Mouse (Mus musculus) R1 (cell line): ENCODE results near the gene Upb1.
"Not testable (repeated sequence)": the region's sequence is repeated elsewhere in the genome, so short reads cannot be mapped to it uniquely, and the experiment has no call there.

Source experiments
- DNase-seq: peaks from one replicate; pipeline ENCODE4 v3.0.0-alpha.2; 2018; ENCODE audit warnings: low read depth, low spot score

Upb1 gene

DNA sequence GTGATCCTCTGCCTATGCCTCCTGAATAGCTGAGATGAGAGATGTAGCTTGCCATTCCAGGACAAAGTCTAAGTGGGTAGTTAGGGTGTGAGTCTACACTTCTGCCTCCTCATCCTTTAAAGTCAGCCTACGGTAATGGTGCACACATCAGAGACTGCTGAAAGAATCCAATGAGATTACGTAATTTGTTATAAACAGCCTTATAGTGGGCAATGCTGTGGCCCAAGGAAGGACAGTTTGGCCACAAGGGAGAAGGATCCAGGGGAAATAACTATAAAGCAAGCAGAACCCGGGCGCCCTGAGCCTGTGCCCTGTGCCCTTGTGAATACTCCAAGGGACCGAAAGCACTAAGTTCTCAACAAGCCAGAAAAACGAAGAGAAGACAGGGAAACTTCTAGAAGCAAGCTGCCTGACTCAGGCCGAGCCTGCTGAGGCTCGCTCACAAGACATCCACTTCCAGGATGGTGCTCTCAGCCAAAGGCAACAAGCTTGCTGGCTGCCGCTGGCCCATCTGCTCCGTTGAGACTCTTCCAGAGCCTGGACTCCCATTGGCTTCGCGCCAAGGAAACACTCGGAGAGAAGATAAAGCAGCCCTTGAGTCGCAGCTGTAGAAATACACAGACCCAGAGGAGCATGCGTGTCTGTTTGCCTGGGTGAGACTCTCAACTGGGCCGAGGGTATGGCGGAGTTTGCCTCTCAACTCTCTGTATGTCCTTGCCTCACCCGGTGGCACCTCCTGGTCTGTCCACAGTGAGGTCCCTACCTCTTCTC, 55.3 kb downstream of the Upb1 start:
- DNase-seq: not testable (repeated sequence)

DNA sequence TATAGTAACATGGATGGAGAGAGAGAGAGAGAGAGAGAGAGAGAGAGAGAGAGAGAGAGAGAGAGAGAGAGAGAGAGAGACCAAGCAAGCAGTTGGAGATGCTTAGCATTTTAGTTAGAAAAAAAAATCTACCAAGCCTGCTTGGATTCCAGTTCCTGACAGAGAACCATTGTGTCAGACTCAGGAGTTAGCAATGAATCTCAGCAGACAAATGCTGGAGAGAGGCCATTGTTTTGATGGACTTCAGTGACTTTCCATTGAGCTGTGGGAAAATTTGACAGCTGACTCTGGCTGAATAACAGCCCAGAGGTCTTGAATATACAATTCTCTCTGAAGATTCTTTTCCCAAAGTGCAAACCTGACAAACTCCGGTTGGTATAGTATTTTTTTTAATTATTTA, 56.9 kb downstream of the Upb1 start:
- DNase-seq: no peak

DNA sequence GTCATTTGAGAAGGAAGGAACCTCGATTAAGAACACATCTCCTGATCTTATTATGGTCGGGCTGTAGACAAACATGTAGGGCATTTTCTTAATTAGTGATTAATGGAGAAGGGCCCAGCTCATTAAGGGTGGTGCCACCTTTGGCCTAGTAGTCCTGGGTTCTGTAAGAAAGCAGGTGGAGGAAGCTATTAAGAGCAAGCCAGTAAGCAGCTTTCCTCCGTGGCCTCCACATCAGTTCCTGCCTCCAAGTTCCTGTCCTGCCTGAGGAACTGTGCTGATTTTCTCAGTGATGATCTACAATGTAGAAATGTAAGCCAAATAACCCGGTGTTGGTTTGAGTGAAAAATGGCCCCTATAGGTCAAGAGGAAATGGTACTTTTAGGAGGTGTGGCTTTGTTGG, 57.4 kb downstream of the Upb1 start:
- DNase-seq: no peak

- DNase-seq: no peak
Measured at GRCm38 (mm10) chr10:75462728-75463127, 61.8 kb downstream of the Upb1 start.

GRCm38 (mm10) chr10:75465781-75466550, 65.1 kb downstream of the Upb1 start:
- no peak for DNase-seq

DNA sequence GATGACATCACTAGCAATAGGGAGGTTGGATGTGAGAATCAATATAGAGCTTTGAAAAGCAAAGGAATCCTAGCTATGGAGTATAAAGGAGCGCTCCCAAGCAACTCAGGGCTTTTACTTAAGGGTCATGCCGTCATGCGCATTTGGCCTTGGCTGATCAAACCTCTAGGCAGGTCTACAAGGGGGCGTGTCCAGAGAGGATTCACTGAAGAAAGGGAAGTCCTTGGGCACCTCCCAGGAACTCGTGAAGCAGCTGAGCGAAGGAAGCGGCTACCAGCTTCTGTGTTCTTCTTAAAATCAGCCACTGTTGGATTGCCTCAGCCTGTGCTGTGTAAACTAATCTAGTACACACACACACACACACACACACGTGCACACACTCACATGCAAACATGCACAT, 72.5 kb downstream of the Upb1 start:
- DNase-seq: peak; percentile 53

DNA sequence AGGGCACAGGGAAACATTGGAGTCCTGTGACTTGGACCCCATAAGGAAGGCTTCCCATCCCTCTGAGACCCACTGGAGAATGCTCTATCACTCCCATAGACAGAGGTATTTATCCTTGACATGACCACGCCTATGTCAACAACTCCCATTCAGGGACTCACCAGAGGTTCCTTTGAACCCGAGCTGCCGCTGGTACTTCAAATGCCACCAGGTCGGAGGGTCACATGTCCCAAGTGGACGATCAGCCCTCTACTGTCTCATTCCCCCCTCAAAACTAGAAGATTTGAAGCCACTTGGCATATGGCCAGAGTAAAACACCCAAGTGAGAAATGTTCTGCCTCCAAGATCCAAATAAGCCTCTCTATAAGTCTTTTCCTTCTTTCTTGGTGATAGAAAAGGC, 73.7 kb downstream of the Upb1 start:
- no peak for DNase-seq

DNA sequence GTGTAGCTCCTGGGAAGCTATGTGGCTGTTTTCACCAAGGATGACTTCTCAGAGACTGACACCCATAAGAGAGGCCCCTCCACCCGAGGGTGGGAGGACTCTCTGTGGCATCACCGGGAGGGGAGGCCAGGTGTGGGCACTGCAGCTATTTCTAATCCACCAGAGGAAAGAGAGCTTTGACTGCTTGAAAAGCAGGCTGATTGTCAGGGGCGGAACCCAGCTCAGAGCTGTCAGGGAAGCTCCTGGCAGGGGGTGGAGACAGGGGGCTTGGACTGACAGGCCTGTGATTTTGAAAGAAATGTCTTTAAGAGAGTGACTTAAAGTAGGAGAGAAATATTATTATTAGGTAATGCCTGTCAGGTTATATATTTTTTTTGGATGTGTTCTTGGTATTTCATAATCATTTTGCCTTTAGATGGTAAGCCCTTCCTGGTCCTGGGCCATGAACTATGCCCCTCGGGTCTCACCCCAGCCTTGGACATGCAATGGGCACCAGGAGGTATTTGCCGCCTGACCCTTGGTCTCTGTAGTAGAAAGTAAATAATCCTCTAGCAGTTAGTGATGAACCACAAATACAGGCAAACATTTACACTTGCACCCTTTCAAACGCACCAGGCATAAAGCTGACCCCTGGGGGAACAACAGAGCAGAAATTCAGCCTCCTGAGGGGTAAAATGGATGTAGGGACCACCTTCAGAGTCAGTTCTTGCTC, 74.4 kb downstream of the Upb1 start:
- not testable (repeated sequence) for DNase-seq

DNA sequence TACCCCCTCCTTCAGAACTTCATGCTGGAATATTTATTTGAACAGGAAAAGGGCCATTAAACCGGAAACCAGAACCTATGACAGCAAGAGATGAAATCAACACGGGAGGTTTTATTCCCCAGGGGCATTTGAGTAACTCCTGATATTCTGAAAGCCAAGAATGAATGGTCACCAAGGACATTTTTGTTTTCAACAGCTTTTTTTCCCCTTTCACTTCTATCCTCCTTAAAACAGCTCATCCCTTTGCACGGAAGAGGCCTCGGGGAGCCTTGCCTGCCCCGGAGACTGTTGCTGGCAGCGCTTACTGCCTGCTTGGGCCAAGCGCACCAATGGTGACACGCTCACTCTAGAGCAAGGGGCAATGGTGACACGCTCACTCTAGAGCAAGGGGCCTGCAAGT, 76.1 kb downstream of the Upb1 start:
- no peak for DNase-seq

GRCm38 (mm10) chr10:75479955-75480354, 79.0 kb downstream of the Upb1 start:
- no peak for DNase-seq

- DNase-seq: no peak
Measured at GRCm38 (mm10) chr10:75481703-75482102, 80.8 kb downstream of the Upb1 start.

DNA sequence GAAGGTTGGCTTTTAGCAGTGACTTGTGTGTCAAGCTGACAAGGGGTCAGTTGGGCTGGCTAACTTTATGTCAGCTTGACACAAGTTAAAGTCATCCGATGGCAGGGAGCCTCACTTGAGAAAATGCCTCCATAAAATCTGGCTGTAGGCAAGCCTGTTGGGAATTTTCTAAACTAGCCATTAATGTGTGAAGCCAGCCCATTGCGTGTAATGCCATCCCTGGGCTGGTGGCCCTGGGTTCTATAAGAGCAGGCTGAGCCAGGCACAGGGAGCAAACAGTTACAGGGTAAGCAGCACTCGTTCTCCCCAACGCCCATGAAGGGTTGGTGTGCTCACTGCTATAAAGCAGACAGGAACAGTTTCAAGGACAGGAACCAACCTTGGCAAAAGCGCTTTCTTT, 81.4 kb downstream of the Upb1 start:
- DNase-seq: no peak

- no peak for DNase-seq
Measured at GRCm38 (mm10) chr10:75482919-75483483, 82.1 kb downstream of the Upb1 start.

DNA sequence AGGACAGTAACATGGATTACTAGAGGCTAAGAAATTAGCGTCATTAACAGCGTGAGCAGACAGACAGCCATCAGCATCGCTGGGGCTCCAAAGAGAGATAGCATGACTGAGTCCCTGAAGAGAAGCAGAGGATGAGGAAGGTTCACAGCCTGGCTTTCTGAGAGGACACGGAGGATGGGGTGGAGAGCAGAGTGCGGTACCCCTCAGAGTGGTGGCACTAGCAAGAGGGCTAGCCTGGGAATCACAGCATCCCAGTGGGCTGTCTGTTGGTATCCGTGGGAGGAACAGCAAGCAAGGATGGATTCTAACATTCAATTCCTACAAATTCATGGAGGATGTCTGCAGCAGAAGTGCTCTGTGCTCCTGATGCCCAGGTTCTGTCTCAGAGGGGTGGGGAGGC, 83.2 kb downstream of the Upb1 start:
- no peak for DNase-seq

GRCm38 (mm10) chr10:75484767-75485166, 83.9 kb downstream of the Upb1 start:
- DNase-seq: no peak

GRCm38 (mm10) chr10:75486086-75486979, 85.4 kb downstream of the Upb1 start:
- DNase-seq: peak; percentile 73

DNA sequence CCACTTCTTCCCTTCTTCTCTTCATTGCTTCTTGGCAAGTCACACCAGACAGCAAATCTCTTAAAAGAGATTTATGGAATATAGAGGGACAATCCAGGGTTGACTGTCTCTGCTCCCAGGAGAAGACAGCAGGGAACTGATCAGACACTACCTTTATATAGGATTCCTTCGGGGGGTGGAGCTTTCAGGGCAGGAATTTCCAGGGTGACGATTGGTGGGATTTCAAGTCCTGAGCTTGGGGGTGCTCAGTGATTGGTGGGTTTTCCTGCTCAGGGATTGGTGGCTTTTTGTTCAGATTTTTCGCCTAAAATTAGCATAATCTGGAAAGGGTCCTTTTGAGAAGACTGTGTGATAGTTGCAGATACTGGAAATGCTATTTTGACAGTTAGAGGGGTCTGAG, 86.2 kb downstream of the Upb1 start:
- DNase-seq: peak; percentile 60

GRCm38 (mm10) chr10:75489522-75489921, 88.6 kb downstream of the Upb1 start:
- DNase-seq: no peak

GRCm38 (mm10) chr10:75490731-75491130, 89.8 kb downstream of the Upb1 start:
- no peak for DNase-seq
